Mouse (Mus musculus) inflammation-experienced regulatory T-cells, adult 6 months (primary cell): ENCODE results near the gene Slc38a6. TPM values are rescaled to one million over a fixed set of nuclear protein-coding genes. Genes with fewer than 3 reads are reported as not detected.

ENCODE experiments used
- ATAC-seq: one replicate; pipeline ENCODE4 v1.8.0; 2017
- polyA plus RNA-seq, 3 experiments: library from polyadenylated mRNA; unstranded; fragments of 100-300 nt; shearing (Covaris generic); gene quantifications; one replicate each; pipeline ENCODE4 v1.2.1; 2017

Slc38a6 gene
- polyA plus RNA-seq, 3 experiments from 2014 or later, result 3.0 to 6.4 (median 6.3) TPM

GRCm38 (mm10) chr12:73324742-73325141 lies 38.2 kb downstream of the Slc38a6 start:
- ATAC-seq, result no peak

DNA sequence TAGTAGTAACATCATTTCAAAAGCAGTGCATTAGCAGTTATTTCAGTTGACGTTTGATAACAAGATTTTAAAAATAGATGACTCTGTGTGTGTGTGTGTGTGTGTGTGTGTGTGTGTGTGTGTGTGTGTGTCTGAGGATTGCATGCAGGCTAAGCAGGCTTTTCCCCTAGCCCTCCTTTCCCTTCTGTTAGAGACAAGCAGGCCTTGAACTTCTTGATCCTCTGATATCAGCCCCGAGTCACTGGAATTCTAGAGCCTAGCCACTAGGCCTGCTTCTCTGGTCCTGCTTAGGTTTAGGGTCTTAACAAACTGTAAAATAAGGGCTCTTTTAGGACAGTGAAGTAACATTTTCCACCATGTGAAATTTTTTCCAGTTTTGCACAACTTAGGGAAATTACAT lies 38.6 kb downstream of the Slc38a6 start:
- no peak for ATAC-seq

GRCm38 (mm10) chr12:73325617-73326016 lies 39.0 kb downstream of the Slc38a6 start:
- ATAC-seq, result no peak

GRCm38 (mm10) chr12:73327381-73327780 lies 40.8 kb downstream of the Slc38a6 start:
- ATAC-seq, result peak; percentile 35

- ATAC-seq, result no peak
Measured at GRCm38 (mm10) chr12:73328448-73329167, 42.0 kb downstream of the Slc38a6 start.

DNA sequence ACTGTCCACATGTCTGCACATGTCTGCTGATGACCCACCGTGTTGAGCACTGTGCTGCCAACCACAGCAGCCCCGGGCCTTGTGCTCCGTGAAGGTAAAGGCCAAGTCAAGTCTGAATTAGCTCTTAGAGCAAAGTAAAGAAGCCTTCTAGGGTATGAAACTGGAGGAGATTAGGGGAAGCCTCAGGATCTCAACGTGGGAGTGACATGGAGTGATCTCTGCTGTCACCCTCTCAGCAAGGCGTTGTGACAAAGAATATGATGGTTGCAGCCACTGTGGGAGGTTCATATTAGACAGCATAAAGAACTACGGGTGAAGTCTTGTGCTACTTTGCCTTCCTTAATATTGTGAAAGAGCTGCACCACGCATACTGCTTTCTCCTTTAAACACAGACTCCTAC lies 43.7 kb downstream of the Slc38a6 start:
- ATAC-seq, result no peak

DNA sequence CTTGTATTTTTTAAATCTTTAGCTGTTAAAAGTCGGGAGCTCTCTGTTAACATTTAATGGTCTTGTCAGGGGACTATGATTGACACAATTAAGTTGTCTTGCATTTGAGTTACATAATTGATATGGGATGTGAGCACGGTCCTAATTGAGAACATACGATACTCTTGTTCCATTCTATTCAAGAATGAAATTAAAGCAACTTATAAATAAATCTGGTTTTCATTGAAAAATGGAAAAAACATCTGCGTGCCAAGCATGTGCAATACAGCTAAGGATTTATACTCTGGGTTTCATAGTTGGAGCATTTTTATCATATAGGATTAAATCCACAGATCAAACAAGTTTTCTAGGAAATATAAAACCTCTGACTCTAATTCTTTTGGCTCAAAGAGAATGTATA lies 46.1 kb downstream of the Slc38a6 start:
- no peak for ATAC-seq

GRCm38 (mm10) chr12:73334051-73334551 lies 47.5 kb downstream of the Slc38a6 start:
- ATAC-seq, result no peak

- no peak for ATAC-seq
Measured at GRCm38 (mm10) chr12:73337127-73337526, 50.5 kb downstream of the Slc38a6 start.

- ATAC-seq, result no peak
Measured at GRCm38 (mm10) chr12:73340642-73341293, 54.2 kb downstream of the Slc38a6 start.

GRCm38 (mm10) chr12:73341703-73342663 lies 55.4 kb downstream of the Slc38a6 start:
- peak; percentile 41 for ATAC-seq

DNA sequence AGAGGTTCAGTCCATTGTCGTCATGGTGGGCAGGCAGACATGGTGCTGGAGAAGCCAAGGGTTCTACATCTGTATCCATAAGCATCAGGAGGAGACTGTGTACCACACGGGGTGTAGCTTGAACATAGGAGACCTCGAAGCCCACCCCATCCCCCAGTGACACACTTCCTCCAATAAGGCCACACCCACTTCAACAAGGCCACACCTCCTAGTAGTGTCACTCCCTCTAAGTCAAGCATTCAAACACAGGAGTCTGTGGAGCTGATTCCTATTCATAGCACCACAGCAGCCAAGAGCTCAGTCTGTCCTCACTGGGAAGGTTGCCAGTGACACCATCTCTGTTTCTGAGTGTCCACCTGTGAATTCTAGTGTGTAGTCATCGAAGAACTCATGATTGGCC lies 57.7 kb downstream of the Slc38a6 start:
- ATAC-seq, result no peak

GRCm38 (mm10) chr12:73345157-73345556 lies 58.6 kb downstream of the Slc38a6 start:
- ATAC-seq, result no peak

DNA sequence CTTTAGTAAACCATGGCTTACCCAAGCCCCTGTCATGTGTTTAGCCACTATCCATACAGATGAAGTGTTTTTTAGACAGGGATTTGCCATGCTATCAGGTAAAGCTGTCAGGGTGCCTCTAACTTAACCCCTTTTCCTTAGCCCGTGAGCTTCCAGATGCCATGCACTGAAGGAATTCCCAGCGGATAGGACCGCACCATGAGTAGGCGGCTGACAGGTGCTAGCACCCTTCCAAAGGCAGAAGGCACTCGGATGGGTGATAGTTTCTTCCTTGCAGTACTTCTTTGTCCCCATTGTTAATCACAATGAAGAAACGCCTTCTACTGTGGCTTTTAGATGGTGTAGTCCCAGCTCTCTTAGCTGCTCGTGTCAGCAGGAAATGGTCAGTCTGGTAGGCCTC lies 60.6 kb downstream of the Slc38a6 start:
- ATAC-seq, result no peak

- no peak for ATAC-seq
Measured at GRCm38 (mm10) chr12:73350466-73350865, 63.9 kb downstream of the Slc38a6 start.

- ATAC-seq, result no peak
Measured at GRCm38 (mm10) chr12:73350982-73351381, 64.4 kb downstream of the Slc38a6 start.

DNA sequence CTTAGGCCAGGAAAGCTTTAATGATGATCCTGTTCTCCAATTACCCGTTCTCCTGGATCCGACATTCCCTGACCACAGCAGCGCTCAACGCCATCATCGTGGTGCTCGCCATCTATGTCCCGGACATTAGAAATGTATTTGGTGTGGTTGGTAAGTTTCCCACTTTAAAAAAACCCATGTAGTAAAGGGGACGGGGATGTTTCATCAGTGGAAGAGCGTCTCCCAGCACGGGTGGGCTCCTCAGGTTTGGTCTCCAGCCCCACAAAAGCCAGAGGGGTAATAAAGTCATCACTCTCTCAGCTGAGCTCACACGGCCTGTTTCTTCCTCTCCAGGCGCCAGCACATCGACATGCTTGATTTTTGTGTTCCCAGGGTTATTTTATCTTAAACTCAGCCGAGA lies 65.2 kb downstream of the Slc38a6 start:
- ATAC-seq, result no peak

- no peak for ATAC-seq
Measured at GRCm38 (mm10) chr12:73353362-73353761, 66.8 kb downstream of the Slc38a6 start.

- ATAC-seq, result no peak
Measured at GRCm38 (mm10) chr12:73354521-73354920, 67.9 kb downstream of the Slc38a6 start.

- ATAC-seq, result no peak
Measured at GRCm38 (mm10) chr12:73355084-73355775, 68.7 kb downstream of the Slc38a6 start.

GRCm38 (mm10) chr12:73356696-73357095 lies 70.1 kb downstream of the Slc38a6 start:
- no peak for ATAC-seq

GRCm38 (mm10) chr12:73357311-73357710 lies 70.7 kb downstream of the Slc38a6 start:
- ATAC-seq, result no peak
